Mouse (Mus musculus) ovary, postnatal 14 days (tissue): ENCODE measurements around the gene Vps13c.
A peak's percentile ranks its signal among the peaks of the same experiment; 100 is the strongest.

Experiments
- DNase-seq: peaks from one replicate; pipeline ENCODE4 v3.0.0; 2022; ENCODE audit warnings: low spot score

Vps13c gene

DNA sequence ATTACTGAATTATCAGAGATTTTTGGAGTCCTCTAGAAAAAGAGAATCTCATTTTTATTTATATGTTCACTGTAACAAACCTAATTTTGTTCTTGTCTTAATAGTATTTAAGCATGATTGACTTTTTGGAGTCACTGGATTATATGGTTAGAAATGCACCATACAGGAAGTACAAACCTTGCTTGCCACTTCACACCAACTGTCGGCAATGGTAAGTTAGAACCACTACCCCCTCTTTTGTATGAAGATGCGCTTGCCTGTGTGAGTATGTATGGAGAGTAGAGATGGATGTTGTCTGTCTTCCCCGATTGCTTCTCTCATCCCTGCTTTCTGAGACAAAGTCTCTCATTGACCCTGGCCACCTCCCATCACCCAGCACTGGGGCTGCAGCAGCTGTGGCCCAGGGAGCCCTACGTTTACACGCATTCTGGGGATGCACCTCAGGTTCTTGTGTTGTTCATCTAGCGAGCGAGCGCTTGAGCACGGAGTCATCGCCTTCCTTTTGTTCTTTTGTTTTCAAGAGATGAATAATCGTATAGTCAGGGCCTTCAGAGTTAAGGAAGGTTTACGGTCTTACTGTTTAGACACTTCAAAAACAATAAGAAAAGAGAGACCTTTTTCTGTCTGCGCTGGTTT, 43.3 kb downstream of the Vps13c start:
- DNase-seq = no peak

DNA sequence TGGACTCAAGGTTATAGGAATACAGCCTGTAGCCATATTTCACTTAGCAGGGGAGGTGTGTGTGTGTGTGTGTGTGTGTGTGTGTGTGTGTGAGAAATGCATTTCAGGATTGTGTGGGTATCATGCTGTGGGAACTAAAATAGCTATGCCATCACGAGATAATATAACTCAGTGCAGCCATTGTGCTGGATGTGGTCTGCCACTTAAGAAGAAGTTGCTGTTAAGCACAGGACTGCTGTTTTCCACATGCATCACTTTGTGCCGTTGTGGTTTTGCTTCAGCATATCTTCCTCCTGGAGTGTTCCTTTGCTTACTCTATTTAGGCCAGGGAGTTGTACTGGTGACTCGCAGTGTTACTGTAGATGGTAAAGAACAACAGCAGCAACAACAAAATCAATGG, 43.9 kb downstream of the Vps13c start:
- no peak for DNase-seq

DNA sequence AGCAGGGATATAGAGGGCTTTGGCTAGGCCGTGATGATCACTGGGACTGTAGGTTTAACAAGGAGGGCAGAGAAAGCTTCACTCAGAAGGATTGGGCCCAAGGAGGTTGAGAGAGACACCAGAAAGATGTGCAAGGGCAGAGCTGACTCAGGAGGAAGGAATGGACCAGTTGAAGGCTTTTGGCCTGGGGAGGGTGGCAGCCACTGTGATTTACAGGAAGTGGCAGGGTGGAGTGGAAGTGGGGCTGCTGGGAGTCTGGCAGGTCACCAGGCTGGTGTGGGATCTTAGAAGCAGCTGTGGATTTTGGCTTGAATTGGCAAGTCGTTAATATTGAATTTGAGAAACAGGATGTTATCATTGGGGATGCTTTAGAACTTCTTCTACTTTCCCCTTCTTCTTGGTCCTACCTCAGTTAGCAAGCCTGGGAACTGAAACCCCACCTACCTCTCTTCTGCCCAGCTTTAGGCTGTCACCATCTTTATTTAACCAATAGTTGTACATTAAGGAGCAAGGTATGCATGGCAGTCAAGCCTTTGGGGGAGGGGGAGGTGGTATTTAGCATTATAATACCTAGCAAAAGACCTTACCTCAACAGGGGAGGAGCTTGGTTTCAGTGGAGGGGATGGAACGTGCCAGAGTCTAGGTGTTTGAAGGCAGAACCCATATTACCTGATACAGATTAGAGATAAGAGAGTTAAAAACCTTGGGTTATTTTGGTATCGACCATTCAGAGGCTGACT, 47.0 kb downstream of the Vps13c start:
- DNase-seq = no peak

DNA sequence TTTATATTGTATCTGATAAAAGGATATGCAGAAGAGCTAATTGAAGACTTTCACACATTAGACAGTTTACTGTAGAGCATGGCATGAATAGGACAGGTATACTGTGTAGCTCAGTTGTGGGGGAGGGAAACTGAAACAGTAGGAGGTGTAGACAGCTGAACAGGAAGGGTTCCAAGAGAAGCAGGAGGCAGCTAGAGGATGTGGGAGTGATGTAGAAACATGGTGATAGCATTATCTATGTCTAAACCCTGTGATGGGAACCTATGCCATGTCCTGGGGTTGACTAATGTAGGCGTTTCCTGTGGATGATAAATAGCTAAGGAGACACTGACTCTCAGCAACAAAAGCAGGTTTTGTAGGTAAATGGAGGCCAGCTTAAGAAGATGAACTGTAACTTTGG, 53.3 kb downstream of the Vps13c start:
- DNase-seq = no peak

DNA sequence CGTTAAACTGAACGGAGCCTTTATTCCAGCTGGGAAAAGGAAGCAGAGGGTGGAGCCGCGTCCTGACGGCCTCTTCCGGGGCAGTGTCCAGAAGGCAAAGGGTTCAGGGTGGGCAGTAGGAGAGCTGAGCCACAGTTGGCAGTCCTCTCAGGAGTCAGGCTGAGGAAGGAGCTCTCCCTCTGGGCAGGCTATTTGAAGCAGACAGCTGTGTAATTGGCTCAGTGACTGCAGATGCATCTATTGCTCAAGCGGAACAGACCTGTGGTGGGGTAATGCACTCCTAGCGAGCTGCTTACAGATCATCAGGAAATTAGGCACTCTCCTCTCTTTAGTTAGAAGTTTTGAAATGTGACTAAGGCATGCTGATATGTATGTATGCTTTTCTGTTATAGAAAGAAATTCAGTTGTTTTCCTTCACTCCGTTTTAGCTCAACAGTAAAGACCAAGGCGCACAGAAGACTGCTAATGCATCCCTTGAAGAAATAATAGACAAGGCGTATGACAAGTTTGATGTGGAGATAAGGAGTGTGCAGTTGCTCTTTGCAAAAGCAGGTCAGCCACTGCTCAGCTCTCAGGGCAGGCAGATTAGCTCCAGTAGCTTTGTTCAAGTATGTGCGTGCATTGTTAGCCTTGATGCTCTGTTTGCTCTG, 56.6 kb downstream of the Vps13c start:
- DNase-seq = no peak

DNA sequence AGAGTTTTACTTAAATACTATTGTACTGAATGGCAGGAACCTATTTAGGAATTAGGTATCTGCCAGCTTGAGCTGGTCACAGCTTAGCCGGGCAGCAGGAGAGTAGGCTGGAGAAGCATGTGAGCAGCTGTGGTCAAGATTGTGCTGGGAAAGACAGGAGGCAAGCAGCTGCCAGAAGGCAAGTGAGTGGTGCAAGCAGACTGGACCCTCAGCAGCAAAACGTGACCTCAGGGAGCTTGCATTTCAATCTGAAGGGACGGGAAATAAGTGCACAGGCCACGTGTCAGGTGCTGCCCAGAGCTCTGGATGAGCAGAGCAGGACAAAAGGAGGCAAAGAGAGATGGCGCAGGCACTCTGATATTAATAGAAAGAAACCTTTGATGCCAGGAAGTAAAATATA, 60.2 kb downstream of the Vps13c start:
- no peak for DNase-seq

DNA sequence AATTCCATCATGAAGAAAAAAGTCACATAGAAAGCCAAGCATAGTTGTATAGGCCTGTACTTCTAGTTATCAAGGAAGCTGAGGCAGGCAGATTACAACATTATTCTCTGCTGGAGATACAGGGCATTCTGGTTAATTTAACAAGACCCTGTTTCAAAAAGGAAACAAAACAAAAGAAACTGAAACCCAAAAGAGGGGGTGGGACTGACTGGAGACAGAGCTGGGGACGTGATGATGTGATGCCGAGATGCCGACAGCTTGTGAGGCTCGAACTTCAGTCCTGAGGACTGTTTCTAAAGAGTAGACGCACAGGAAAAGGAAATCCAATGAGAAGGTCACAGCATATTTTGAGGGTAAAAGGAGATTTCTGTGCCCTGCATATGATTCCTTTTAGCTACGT, 64.2 kb downstream of the Vps13c start:
- no peak for DNase-seq

DNA sequence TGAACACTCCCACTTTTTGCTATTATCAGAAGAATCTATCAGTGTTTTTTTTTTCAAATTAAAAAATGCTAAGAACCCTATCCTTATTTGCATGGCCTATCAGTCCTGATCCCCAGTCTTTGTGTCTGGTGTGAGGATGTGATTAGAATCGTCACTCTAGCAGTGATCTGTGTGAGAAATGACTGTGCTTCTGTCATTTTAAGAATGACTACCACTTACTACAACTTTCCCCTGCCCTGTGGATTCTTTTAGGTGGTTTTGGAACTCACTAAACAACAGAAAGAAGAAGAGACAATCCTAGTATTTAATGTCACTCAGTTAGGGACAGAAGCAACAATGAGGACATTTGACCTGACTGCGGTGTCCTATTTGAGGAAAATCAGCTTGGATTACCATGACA, 65.3 kb downstream of the Vps13c start:
- no peak for DNase-seq

DNA sequence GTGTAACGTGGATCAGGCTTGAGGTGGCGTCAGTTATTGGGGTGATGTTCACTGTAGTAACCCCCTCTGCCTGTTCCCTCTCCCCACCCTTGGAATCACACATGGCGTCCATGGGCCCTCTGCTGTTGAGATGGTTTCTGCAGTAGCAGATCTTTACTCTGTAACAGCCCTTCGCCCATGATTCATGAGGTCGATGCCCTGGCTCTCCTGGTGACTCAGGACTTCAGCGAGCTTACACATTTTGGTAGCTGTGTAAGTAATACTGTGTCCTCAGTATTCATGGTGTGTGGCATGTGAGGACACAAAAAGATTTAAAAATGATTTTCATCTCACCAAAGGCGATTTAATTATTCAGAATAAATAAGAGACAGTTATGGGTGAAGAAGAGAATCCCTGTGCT, 74.5 kb downstream of the Vps13c start:
- no peak for DNase-seq

DNA sequence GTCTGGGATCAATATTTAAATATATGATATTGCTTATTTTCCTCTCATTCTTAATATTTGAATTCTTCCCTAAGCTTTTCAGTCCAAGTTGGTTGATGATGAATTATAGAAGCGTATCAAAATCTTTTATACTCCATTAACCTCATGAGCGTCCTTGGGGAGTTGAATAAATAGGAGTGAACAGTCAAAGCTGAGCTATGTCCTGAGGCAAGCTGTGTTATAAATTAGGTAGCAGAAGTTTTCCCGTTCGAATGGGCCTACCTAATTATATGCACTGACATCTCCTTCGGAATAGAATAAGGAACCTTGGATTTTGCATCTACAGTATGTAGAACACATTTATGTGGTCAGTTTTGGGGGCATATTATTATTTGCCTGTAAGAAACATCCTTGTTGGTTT, 82.2 kb downstream of the Vps13c start:
- DNase-seq = no peak

DNA sequence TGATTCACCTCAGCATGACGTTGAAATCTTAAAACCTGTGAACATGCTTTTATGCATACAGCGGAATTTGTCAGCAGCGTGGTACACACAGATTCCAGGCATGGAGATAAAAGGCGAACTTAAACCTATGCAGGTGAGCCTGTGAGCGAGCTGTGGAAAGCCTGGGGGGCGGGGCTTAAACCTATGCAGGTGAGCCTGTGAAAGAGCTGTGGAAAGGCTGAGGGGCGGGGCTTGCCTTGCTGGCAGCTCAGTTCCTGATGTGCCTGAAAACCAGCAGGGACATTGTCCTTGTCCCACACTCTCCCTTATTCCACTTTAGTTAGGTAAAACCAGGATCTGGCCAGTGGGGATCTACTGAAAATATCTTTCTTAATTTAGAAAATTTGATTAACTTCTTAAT, 90.4 kb downstream of the Vps13c start:
- DNase-seq = no peak

DNA sequence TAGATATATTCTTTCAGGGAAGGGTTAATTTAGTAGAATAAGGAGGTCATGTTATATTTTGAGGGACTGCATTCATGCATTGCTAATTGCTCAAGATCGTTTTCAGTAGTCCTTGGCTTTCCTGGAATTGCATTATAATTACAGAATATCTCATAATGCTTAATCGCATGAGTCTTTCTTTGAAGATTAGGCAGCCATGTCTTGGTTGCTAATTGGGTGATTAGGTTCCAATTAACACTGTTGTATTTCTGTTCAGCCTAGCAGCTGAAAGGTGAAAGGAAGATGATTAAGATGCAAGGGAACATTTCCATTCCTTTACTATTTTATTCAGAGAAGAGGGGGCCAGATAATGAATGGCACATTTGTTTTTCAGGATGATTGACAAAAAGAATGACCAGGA, 97.1 kb downstream of the Vps13c start:
- no peak for DNase-seq

DNA sequence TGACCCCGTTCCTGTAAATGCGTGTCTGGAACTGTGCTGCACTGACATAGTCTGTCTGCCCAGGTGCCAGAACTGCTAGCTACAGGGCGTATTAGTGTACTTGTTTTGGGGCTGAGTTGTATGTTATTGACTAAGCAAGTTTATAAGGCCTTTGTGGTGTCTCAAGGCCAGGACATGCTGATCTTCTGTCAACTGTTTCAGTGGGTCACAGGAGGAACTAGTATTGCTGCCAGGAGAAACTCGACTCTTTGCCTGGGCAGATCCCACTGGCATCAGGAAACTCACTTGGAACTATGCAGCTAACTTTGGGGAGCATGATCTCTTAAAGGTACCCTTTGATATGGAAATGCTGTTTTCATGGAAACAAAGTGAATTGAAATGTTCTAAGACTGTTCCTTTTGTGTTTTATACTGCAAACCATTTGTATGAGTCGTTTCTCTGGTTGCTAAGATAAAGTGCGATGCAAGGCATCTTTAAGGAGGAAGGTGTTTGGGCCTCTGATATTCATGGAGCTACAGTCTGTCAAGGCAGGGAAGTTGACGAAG, 115.3 kb downstream of the Vps13c start:
- no peak for DNase-seq

DNA sequence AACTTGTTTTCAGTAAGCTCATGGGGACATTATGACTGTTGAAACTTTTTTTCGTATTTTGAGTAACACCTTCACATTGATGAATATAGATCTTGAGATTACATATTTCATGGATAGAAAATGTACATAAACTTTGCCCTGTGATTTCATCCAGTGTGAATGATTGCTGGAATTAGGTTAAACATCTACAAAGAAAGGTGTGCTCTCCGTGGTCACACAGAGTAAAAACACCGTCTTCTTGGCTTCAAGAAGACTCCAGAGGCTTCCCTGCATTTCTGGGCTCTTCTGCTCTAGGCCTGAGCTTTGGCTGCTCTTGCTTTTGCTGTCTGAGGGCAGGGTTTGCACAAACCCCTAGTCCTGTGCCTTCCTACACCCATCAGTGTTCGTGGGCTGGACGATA, 121.8 kb downstream of the Vps13c start:
- no peak for DNase-seq

DNA sequence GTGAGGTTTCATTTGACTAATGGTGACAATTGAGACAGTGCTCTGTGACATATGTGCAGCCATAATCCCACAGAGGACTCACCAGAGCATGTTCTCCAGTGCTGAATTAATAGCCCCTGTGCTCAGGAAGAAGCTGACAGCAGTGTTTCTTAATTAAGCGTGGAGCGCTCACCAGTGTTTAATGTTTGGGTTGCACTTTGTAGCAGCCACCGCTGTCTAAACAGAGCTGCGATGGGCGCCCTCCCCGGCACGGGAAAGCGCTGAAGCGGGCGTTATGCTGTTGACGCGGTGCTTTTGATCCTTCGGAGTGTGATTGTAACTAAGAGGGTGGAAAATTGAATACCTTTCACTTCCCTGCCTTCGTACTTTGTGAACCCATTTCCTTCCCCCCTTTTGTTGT, 125.7 kb downstream of the Vps13c start:
- no peak for DNase-seq

DNA sequence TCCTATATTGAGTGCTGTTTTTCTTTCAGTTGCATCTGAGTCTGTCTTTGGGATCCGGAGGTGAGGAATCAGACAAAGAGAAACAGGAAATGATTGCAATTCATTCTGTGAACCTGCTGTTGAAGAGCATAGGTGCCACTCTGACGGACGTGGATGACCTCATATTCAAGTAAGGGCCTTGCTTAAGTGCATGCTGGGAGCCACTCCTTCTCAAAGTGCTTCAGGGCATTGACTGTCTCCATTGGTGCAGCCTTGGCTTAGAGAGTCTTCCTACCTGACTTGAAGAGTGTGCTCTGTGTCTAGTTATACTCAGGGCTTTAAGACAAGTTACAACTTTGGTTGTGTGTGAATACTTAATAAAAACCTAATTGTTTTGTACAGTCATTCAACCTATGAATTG, 126.8 kb downstream of the Vps13c start:
- DNase-seq = no peak

DNA sequence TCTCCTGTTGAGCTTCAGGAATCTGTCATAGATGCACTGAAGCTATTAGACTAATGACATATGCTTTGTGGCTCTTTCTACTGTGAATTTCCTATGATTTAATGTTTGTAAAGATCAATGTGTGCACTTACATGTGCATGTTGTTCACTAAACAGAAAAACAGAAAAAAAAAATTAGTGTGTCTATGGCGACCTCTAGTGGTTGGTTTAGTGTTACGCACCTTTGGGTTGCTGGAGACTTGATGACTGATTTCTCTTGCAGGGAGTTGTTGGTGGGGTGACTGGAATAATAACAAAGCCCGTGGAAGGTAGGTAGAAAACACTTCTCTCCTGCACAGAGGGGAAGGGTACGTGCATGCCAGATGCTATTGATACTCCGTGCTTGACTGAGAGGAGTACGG, 133.3 kb downstream of the Vps13c start:
- DNase-seq = peak; percentile 7

DNA sequence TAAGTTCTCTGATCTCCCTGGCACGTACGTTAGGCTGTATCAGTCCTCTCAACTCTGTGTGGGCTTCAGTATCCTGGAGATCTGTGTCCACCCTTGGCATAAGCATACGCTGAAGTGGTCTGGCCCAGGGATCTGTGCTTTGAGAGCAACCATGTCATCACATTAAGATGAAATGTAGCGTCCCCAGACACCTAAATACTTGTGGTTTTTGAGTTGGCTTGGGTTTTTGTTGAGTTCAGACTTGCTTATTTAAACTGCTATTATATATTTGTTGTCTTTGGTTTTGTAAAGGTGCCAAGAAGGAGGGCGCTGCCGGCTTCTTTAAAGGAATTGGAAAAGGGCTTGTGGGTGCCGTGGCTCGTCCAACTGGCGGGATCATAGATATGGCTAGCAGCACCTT, 135.3 kb downstream of the Vps13c start:
- no peak for DNase-seq

DNA sequence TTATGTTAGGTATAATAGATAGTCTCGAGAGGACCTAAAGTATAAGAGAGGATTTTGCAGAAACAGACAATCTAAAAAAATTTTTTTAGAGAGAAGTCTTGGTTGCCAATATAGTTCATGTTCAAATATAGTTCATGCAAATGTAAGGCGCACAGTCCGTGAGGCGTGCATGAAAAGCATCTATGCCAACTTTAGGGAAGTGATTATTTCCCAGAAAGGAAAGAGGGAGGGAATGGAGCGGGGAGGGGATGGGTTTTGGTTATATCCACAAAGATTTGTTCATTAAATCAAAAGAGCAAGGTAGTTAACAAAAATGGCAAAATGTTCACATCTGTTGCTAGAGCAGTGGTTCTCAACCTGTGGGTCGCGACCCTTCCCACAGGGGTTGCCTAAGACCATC, 166.4 kb downstream of the Vps13c start:
- DNase-seq = no peak

DNA sequence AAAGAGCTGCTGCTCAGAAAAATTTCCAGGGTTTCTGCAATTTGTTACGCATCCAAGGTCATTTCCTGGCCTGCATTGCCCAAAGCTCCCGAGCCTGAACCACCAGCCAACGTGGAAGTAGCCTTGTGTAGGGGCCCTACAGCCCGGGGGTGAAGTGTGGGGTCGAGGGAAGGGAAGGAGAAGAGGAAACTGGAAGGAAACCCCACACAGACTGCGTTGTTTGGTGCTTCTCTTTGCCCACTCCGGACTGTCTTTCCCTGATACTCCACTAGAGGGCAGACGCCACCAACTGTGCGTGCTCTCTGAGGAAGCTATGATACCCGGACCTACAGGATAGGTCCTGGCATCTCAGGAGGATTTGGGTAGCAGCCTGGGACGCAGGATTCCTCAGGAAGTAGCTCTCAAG, 174.8 kb downstream of the Vps13c start:
- DNase-seq = peak; percentile 81

DNA sequence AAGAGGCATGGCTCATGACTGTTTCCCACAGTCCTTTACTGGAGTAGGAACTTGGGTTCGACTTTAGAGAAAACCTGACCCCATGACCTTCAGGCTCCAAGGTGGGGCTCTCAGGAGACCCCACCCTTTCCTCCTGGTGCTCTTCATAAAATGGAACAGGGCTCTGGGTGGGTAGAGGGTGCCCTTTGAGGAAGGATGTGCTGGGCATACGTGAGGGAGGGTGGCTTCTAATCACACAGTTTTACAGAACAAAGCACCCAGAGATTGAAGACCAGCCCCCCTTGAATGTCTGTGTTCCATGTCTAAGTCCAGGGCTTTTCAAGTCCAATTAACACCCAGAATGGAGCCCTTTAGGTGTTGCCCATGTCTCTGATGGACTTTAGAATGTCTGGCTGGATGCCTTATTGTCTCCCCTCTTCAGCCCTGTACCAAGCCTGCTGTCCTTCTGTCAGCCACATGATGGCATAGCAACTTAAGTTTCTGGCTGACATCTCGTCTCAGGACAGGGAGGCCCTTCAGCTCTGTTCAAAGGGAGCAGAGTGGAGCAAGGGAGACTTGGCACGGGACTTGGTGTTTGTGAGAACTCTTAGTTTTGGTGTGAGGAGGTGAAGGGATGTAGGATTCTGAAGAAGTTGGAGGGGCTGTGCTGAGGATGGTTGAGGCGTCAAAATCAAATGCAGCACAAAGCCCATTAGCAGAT, 176.2 kb downstream of the Vps13c start:
- DNase-seq = peak; percentile 45

DNA sequence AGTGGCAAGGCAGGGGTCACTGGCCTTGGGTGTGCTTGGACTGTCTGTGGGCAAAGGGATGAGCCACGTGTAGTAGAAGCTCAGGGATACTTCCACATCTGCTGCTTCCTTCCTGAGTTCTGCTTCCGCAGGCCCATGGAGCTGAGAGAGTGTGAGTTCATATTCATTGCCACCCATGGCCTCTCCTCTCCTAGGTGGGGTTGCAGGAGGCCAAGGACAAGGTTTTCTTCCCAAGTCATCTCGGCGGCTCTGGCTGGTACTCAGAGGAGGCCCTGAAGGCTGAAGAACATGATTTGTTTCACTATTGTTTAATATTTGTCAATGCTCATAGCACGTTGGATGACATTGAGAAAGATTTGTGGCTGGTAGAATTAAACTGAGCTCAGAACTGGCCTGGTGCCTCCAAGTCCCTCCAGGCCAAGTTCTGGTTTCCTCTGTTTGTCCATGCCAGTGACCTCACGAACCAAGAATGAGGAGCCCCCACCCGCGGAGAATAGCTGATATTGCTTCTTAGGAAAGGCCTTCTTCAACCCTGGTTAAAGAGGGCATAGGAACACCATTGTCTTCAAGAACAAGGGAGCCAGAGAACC, 180.7 kb downstream of the Vps13c start:
- no peak for DNase-seq
